Mouse (Mus musculus): ENCODE measurements around the gene Trim65. TPM values are rescaled to one million over a fixed set of nuclear protein-coding genes. Genes with fewer than 3 reads are reported as not detected.

The Trim65 gene
- polyA plus RNA-seq, 1 experiment from 2014 or later: 3.1 TPM

- peak; percentile 38; the same call in 1 of the 2 replicates for TF ChIP-seq CTCF (IDR thresholded peaks at IDR 0.05; ENCODE audit: low read depth)
- WGBS: 51% methylated on average over 11 of the region's 11 CpGs
- no peak overlapping the region for H3K4me2 ChIP-seq (replicated peaks; ENCODE audit: low read depth)
- no peak overlapping the region for H3K4me3 ChIP-seq (ENCODE audit: low read depth, low read length)
- no peaks in the 10 kb centered on the region for H3K27me3 ChIP-seq (replicated peaks; ENCODE audit: control insufficient read depth, insufficient read depth, low read length)
- no peak for ATAC-seq
- no peaks in the 10 kb centered on the region for H3K9me3 ChIP-seq (ENCODE audit: control insufficient read depth)
- no peak overlapping the region for H3K9ac ChIP-seq (ENCODE audit: low read depth, low read length)
- no peaks in the 10 kb centered on the region for H3K4me1 ChIP-seq (replicated peaks; ENCODE audit: control insufficient read depth, insufficient read depth, low read length)
- peaks cover 5% of the 10 kb centered on the region for H3K36me3 ChIP-seq (ENCODE audit: control insufficient read depth, insufficient read depth)
- peak overlapping the region; percentile 71 for H3K27ac ChIP-seq (ENCODE audit: low read depth, low read length)
These were observed 42.1 kb downstream of the Trim65 start for GRCm38 (mm10) chr11:116088741-116089394.

GRCm38 (mm10) chr11:116088188-116088587 lies 42.7 kb downstream of the Trim65 start:
- Histone ChIP-seq H3K36me3 (ENCODE audit: control insufficient read depth, insufficient read depth) (peaks cover 12% of the 10 kb centered on the region), H3K4me3 (ENCODE audit: low read depth, low read length) (no peak overlapping the region), H3K27me3 (replicated peaks; ENCODE audit: control insufficient read depth, insufficient read depth, low read length) (no peaks in the 10 kb centered on the region), H3K27ac (ENCODE audit: low read depth, low read length) (peak overlapping the region; percentile 85), H3K4me2 (replicated peaks; ENCODE audit: low read depth) (peak overlapping the region; percentile 62; the same call in 1 of the 2 replicates), H3K9me3 (ENCODE audit: control insufficient read depth) (no peaks in the 10 kb centered on the region), H3K4me1 (replicated peaks; ENCODE audit: control insufficient read depth, insufficient read depth, low read length) (no peaks in the 10 kb centered on the region), H3K9ac (ENCODE audit: low read depth, low read length) (no peak overlapping the region)
- no peak for TF ChIP-seq CTCF (IDR thresholded peaks at IDR 0.05; ENCODE audit: low read depth)
- ATAC-seq: peak; percentile 40
- 40% methylated on average over 8 of the region's 8 CpGs for WGBS

- Histone ChIP-seq H3K4me2 (replicated peaks; ENCODE audit: low read depth) (peak overlapping the region; percentile 62), H3K27me3 (replicated peaks; ENCODE audit: control insufficient read depth, insufficient read depth, low read length) (no peaks in the 10 kb centered on the region), H3K4me1 (replicated peaks; ENCODE audit: control insufficient read depth, insufficient read depth, low read length) (no peaks in the 10 kb centered on the region), H3K27ac (ENCODE audit: low read depth, low read length) (peak overlapping the region; percentile 85), H3K36me3 (ENCODE audit: control insufficient read depth, insufficient read depth) (peaks cover 19% of the 10 kb centered on the region), H3K9ac (ENCODE audit: low read depth, low read length) (0 out of 2 replicates have a peak overlapping the region, but pooled peaks have one; percentile 48), H3K4me3 (ENCODE audit: low read depth, low read length) (peak overlapping the region; percentile 50), H3K9me3 (ENCODE audit: control insufficient read depth) (no peaks in the 10 kb centered on the region)
- WGBS: 1% methylated on average over 31 of the region's 31 CpGs
- peak; percentile 80 for ATAC-seq
- TF ChIP-seq CTCF (IDR thresholded peaks at IDR 0.05; ENCODE audit: low read depth): peak; percentile 95
These were observed 43.5 kb downstream of the Trim65 start for GRCm38 (mm10) chr11:116087194-116088130.

- peak within 1 kb of the TSS; percentile 50 for H3K9ac ChIP-seq (ENCODE audit: low read depth, low read length)
- H3K4me2 ChIP-seq (replicated peaks; ENCODE audit: low read depth): peak within 1 kb of the TSS; percentile 62
- TF ChIP-seq CTCF (IDR thresholded peaks at IDR 0.05; ENCODE audit: low read depth): peak; percentile 46; the same call in 1 of the 2 replicates
- no peaks in the 10 kb centered on the region for H3K9me3 ChIP-seq (ENCODE audit: control insufficient read depth)
- peak within 1 kb of the TSS; percentile 85 for H3K27ac ChIP-seq (ENCODE audit: low read depth, low read length)
- H3K4me3 ChIP-seq (ENCODE audit: low read depth, low read length): peak within 1 kb of the TSS; percentile 50
- ATAC-seq: peak; percentile 92
- H3K36me3 ChIP-seq (ENCODE audit: control insufficient read depth, insufficient read depth): peaks cover 28% of the 10 kb centered on the region
- no peaks in the 10 kb centered on the region for H3K27me3 ChIP-seq (replicated peaks; ENCODE audit: control insufficient read depth, insufficient read depth, low read length)
- no peaks in the 10 kb centered on the region for H3K4me1 ChIP-seq (replicated peaks; ENCODE audit: control insufficient read depth, insufficient read depth, low read length)
- WGBS: 3% methylated on average over 38 of the region's 43 CpGs
These were observed 44.4 kb downstream of the Trim65 start, which contains the start of gene Wbp2 for GRCm38 (mm10) chr11:116086258-116087193. TSS of gene Wbp2 (minus strand) at chr11:116086995.

- no peak for ATAC-seq
- H3K4me2 ChIP-seq (replicated peaks; ENCODE audit: low read depth): peak overlapping the region; percentile 37; the same call in 1 of the 2 replicates
- no peaks in the 10 kb centered on the region for H3K9me3 ChIP-seq (ENCODE audit: control insufficient read depth)
- H3K36me3 ChIP-seq (ENCODE audit: control insufficient read depth, insufficient read depth): peaks cover 52% of the 10 kb centered on the region
- no peak for TF ChIP-seq CTCF (IDR thresholded peaks at IDR 0.05; ENCODE audit: low read depth)
- H3K4me1 ChIP-seq (replicated peaks; ENCODE audit: control insufficient read depth, insufficient read depth, low read length): no peaks in the 10 kb centered on the region
- H3K27ac ChIP-seq (ENCODE audit: low read depth, low read length): peak overlapping the region; percentile 15; the same call in 1 of the 2 replicates
- no peak overlapping the region for H3K9ac ChIP-seq (ENCODE audit: low read depth, low read length)
- no peaks in the 10 kb centered on the region for H3K27me3 ChIP-seq (replicated peaks; ENCODE audit: control insufficient read depth, insufficient read depth, low read length)
- 74% methylated on average over 6 of the region's 6 CpGs for WGBS
- no peak overlapping the region for H3K4me3 ChIP-seq (ENCODE audit: low read depth, low read length)
These were observed 46.8 kb downstream of the Trim65 start for GRCm38 (mm10) chr11:116084166-116084565.

Data from intestine, postnatal 0 days (tissue).